Mouse (Mus musculus) effector memory CD4-positive, alpha-beta T cell, adult 7 months (primary cell): ENCODE data around the gene Yipf3. TPM values are rescaled to one million over a fixed set of nuclear protein-coding genes. Genes with fewer than 3 reads are reported as not detected.

Experiments
- polyA plus RNA-seq: library from polyadenylated mRNA; unstranded; fragments of 100-300 nt; shearing (Covaris generic); gene quantifications from one replicate; pipeline ENCODE4 v1.2.1, GENCODE M21; 2017

Yipf3 gene
- 150 TPM for polyA plus RNA-seq

DNA sequence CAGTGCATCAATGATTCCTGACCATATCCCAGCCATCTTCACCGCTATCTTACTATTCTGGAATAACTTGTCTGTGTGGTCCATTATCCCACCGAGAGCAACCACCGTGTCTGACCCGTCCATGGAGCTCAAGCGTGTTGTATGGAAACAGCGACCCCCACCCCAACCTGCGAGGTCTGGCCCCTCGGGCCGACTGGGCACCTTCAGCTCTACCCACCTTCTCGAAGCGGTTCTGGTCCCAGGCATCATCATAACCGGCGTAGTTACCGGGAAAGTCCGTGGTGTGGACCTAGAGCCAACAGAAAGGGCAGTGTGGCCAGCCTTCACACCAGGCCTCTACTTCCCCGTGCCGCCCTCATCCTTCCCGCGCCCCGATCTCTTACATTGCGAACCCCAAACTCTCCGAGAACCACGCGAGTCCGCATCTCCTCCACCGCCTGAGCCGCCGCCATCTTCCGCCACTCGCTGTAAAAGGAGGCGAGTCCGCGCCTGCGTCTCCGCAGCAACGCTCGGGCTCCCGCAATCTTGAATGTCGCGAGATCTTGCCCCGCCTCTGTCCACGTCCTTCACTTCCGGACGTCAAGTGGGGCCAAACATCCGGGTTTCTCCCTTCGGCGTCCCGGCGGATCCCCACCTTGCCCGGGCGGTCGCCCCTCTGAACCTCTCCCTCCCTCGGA is at the start of gene Yipf3, which contains the start of gene Polr1c:
TSS of gene Yipf3 (plus strand) at position 569 of the 677 bp plus-strand sequence.
TSS of gene Polr1c (minus strand) at position 543 of the 677 bp plus-strand sequence.

DNA sequence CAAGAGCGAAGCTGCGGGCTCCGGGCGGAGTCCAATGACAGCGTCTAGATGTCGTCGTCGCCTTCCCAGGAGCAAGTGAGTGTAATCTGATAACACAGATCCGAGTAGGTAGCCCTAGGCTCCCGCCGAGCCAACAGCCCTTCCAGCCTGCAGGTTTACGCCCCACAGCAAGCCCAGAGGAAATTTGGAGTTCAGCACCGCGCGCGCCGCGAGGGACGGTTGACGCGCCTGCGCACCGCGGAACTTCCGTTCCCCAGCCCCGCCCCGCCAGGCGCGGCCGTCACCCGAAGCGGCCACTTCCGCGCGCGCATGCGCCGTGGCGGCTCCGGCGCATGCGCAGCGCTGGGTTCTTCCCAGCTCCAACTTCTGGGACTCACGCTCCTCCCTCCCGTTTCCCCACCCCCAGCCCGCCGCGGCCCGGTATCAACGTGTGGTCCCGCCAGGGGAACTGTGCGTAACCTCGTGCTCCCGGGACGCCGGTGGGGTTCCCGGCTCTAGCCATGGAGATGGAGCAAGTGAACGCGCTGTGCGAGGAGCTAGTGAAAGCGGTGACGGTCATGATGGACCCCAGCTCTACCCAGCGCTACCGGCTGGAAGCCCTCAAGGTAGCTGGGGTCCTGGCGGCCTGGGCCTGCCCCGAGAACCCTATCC is 45.3 kb upstream of the Yipf3 start, which contains the start of the genes Polh and Xpo5:
TSS of gene Polh (minus strand) at position 225 of the 651 bp plus-strand sequence.
TSS of gene Xpo5 (plus strand) at position 362 of the 651 bp plus-strand sequence.

DNA sequence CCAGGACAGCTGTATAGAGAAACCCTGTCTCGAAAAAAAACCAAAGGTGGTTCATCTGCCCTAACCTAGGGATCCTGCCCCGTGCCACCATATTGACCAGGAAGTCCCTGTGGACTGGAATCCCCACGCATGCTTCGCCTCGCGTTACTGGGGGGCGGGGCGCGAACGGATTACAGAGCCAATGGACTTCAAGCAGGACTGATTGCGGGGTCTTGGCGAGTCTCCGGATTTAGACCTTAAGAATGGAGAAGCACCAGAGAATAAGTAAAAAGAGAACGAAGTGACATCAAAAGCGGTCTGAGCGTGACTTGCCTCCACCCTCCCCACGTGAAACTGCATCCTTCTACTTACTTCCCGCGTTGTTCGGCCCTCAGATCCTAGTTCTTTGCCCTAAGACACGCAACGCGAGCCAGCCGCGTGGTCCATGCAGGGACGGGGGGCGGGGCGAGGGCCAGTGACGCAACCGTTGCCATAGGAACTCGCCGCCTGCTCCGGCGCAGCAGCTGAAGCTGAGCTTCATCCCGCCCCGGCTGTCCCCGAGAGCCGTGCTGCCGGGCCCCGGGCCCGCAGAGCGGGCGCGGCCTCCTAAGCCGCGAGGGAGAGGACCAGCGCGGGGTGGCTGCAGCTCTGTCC is 5.7 kb downstream of the Yipf3 start, which contains the start of gene Lrrc73:
TSS of gene Lrrc73 (plus strand) at position 80 of the 633 bp plus-strand sequence.

DNA sequence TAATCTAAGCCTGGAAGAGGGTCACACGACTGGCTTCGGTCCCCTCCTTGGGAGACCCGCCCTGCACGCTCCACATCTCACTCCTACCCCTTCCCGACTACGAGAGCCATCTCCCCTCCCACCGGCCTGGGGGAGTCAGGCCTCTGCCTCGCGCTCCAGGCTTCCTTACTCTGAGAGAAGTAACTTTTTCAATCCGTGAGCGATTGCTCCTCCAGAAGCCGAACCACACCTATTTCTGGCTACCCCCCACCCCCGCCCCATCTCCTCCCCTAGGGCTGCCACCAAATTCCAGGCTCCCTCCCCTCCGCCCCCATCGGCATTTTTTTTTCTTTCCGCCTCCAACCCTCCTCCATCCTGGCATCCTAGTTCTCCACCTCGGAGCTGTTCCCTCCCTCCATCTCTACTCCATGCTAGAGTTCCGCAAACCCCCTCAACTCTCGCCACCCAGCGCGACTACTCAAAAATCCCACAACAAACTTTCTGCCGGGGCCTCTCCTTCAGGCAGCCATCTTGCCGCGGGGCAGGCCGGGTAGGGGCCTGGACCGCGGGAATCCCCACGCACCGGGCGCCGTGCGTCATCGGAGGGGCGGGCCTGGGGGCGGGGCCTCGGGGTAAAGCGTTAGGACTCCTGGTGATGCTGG is 34.7 kb downstream of the Yipf3 start, which contains the start of gene Tjap1:
TSS of gene Tjap1 (minus strand) at position 544 of the 641 bp plus-strand sequence.

DNA sequence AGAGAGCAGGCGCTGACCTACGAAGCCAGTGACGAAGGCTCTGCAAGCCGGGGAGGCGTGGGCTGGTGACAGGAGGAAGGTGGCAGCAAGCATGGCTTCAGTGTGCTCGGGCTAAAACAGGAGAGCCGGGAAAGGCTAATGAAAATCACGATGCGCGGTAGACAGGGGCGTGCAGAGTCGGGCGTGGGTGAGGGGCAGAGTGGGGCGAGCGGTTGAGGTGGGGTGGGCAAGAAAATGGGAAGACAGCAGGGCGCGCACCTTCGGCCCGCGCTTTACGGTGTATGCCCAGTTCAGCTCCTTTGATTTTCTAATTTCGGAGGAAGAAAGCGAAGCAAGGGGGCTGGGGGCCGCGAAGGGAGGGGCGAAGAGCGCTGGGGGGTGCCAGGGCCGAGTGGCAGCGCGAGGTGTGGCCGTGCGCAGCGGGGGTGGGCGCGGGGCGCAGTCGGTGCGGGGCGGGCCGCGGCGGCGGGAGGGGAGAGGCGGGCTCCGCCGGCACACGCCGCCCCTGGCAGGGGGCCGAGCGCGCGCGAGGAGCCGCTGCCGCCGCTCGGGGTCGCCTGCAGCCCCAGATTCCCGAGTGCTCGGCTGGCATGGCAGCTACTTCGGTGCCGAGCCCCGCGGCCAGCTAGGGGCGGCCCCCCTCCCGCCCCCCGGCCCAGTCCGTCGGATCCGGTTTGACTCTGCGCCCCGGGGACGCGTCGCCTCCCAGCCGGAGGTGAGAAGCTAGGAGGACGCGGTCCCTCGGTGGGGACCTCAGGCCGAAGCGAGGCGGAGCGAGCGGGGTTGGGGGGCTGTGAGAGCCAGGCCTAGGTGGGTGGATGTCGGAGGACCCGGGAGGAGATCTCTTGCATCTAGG is 49.7 kb downstream of the Yipf3 start, which contains the start of gene Dlk2:
TSS of gene Dlk2 (plus strand) at position 58 of the 856 bp plus-strand sequence.

Other genes with a start within 250 kb of the Yipf3 start
- gene Vegfa, start 215.7 kb upstream of the Yipf3 start, polyA plus RNA-seq = 2.8 TPM
- 75.2 TPM for gene Mrps18a, start 137.1 kb upstream of the Yipf3 start, polyA plus RNA-seq
- gene Rsph9, start 103.9 kb upstream of the Yipf3 start, polyA plus RNA-seq = 1.0 TPM
- 35.9 TPM for gene Mad2l1bp, start 94.5 kb upstream of the Yipf3 start, polyA plus RNA-seq
- gene Gtpbp2, start 87.0 kb upstream of the Yipf3 start, polyA plus RNA-seq = 62.6 TPM
- 3.1 TPM for gene Polh, start 45.4 kb upstream of the Yipf3 start, polyA plus RNA-seq
- gene Xpo5, start 45.3 kb upstream of the Yipf3 start, polyA plus RNA-seq = 23.4 TPM
- 69.3 TPM for gene Polr1c, start within 50 bp of the Yipf3 start, polyA plus RNA-seq
- not detected for gene Lrrc73, start 5.5 kb downstream of the Yipf3 start, polyA plus RNA-seq
- 57.7 TPM for gene Tjap1, start 34.9 kb downstream of the Yipf3 start, polyA plus RNA-seq
- gene Dlk2, start 49.3 kb downstream of the Yipf3 start, polyA plus RNA-seq = not detected
- 6.7 TPM for gene Abcc10, start 80.3 kb downstream of the Yipf3 start, polyA plus RNA-seq
- gene Zfp318, start 135.7 kb downstream of the Yipf3 start, polyA plus RNA-seq = 10.6 TPM
- not detected for gene Crip3, start 180.8 kb downstream of the Yipf3 start, polyA plus RNA-seq
- gene Slc22a7, start 190.4 kb downstream of the Yipf3 start, polyA plus RNA-seq = not detected
- 0.13 TPM for gene Ttbk1, start 239.6 kb downstream of the Yipf3 start, polyA plus RNA-seq
- gene Dnph1, start 248.6 kb downstream of the Yipf3 start, polyA plus RNA-seq = 0.96 TPM